Mouse (Mus musculus): ENCODE results near the gene Elovl6.

Gene Elovl6

GRCm38 (mm10) chr3:129646781-129647180 lies 114.6 kb downstream of the Elovl6 start:
- no peak for DNase-seq (ENCODE audit: low read depth, low spot score)

- no peak for DNase-seq (ENCODE audit: low read depth, low spot score)
These were observed 115.2 kb downstream of the Elovl6 start for GRCm38 (mm10) chr3:129647312-129647711.

GRCm38 (mm10) chr3:129648598-129648997 lies 116.4 kb downstream of the Elovl6 start:
- no peak for DNase-seq (ENCODE audit: low read depth, low spot score)

- no peak for DNase-seq (ENCODE audit: low read depth, low spot score)
These were observed 117.6 kb downstream of the Elovl6 start for GRCm38 (mm10) chr3:129649586-129650292.

- DNase-seq (ENCODE audit: low read depth, low spot score): no peak
These were observed 118.1 kb downstream of the Elovl6 start for GRCm38 (mm10) chr3:129650293-129650612.

- no peak for DNase-seq (ENCODE audit: low read depth, low spot score)
These were observed 118.8 kb downstream of the Elovl6 start for GRCm38 (mm10) chr3:129650931-129651330.

- no peak for DNase-seq (ENCODE audit: low read depth, low spot score)
These were observed 119.6 kb downstream of the Elovl6 start for GRCm38 (mm10) chr3:129651765-129652164.

- DNase-seq (ENCODE audit: low read depth, low spot score): no peak
These were observed 120.3 kb downstream of the Elovl6 start for GRCm38 (mm10) chr3:129652476-129652875.

- no peak for DNase-seq (ENCODE audit: low read depth, low spot score)
These were observed 124.4 kb downstream of the Elovl6 start for GRCm38 (mm10) chr3:129656540-129656939.

- DNase-seq (ENCODE audit: low read depth, low spot score): no peak
These were observed 125.1 kb downstream of the Elovl6 start for GRCm38 (mm10) chr3:129657222-129657621.

GRCm38 (mm10) chr3:129657775-129658174 lies 125.6 kb downstream of the Elovl6 start:
- DNase-seq (ENCODE audit: low read depth, low spot score): no peak

GRCm38 (mm10) chr3:129658776-129659175 lies 126.6 kb downstream of the Elovl6 start:
- DNase-seq (ENCODE audit: low read depth, low spot score): no peak

- no peak for DNase-seq (ENCODE audit: low read depth, low spot score)
These were observed 131.8 kb downstream of the Elovl6 start for GRCm38 (mm10) chr3:129663906-129664305.

- no peak for DNase-seq (ENCODE audit: low read depth, low spot score)
These were observed 143.8 kb downstream of the Elovl6 start for GRCm38 (mm10) chr3:129675923-129676322.

GRCm38 (mm10) chr3:129680258-129680657 lies 148.1 kb downstream of the Elovl6 start:
- DNase-seq (ENCODE audit: low read depth, low spot score): no peak

- no peak for DNase-seq (ENCODE audit: low read depth, low spot score)
These were observed 149.7 kb downstream of the Elovl6 start for GRCm38 (mm10) chr3:129681841-129682240.

GRCm38 (mm10) chr3:129682389-129682788 lies 150.2 kb downstream of the Elovl6 start:
- no peak for DNase-seq (ENCODE audit: low read depth, low spot score)

GRCm38 (mm10) chr3:129683060-129683679 lies 151.0 kb downstream of the Elovl6 start:
- no peak for DNase-seq (ENCODE audit: low read depth, low spot score)

- no peak for DNase-seq (ENCODE audit: low read depth, low spot score)
These were observed 154.0 kb downstream of the Elovl6 start for GRCm38 (mm10) chr3:129686196-129686595.

- DNase-seq (ENCODE audit: low read depth, low spot score): no peak
These were observed 154.7 kb downstream of the Elovl6 start for GRCm38 (mm10) chr3:129686698-129687333.

GRCm38 (mm10) chr3:129687429-129687828 lies 155.3 kb downstream of the Elovl6 start:
- DNase-seq (ENCODE audit: low read depth, low spot score): no peak
